In the genomic region with DNA sequence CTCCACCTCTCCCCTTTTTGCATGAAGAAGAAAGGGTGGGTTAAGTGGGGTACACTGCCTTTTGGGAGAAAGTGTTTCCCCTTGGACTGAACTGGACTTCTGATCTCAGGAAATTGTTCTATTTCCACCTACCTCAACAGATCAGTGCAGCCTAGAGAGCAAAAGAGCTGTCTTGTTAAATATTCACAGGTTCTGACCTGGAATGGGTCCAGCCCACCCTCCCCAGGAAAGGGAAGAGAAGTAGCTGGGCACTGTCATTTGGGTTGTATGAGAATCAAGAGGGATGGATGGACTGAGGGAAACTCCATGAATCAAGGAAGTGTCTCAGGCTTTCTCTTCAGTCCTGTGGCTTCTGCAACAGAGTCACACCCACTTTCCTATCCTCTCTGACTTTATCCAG, we compare ENCODE assay signal across 23 mouse cellular contexts. TPM values are rescaled to one million over a fixed set of nuclear protein-coding genes. Genes with fewer than 3 reads are reported as not detected.
"Had no signal": no experiment of that assay in that cellular context is flagged by ENCODE, and none has a peak within 500 bp of the region (broad histone marks: within the 10 kb centered on the region; RNA-seq: fewer than 3 reads in every experiment).

No protein-coding gene starts in this region.

- H3K4me3 ChIP-seq: layer of hippocampus, adult 2 months; limb, embryonic 10.5 days; limb, embryonic 13.5 days; midbrain, embryonic 12.5 days; myocyte; neural tube, embryonic 13.5 days; stomach, embryonic 15.5 days had no signal

- H3K4me1 ChIP-seq: limb, embryonic 10.5 days; limb, embryonic 13.5 days; midbrain, embryonic 12.5 days; neural tube, embryonic 13.5 days; stomach, embryonic 15.5 days had no signal

- H3K36me3 ChIP-seq: limb, embryonic 10.5 days; limb, embryonic 13.5 days; midbrain, embryonic 12.5 days; neural tube, embryonic 13.5 days; stomach, embryonic 15.5 days had no signal

- H3K27ac ChIP-seq: hindbrain, postnatal 0 days; layer of hippocampus, adult 2 months; limb, embryonic 10.5 days; limb, embryonic 13.5 days; liver, embryonic 14.5 days; macrophage; midbrain, embryonic 12.5 days; neural tube, embryonic 13.5 days; stomach, embryonic 15.5 days had no signal

- H3K4me2 ChIP-seq: limb, embryonic 13.5 days; lung, embryonic 14.5 days; midbrain, embryonic 12.5 days; neural tube, embryonic 13.5 days; stomach, embryonic 15.5 days had no signal

- DNase-seq: layer of hippocampus, adult 9-11 months; liver; liver, postnatal 0 days; lung, embryonic 14.5 days; right cerebral cortex, postnatal 14 days; spleen, adult 18-20 months; thymus, postnatal 25 days had no signal

- H3K27me3 ChIP-seq: limb, embryonic 13.5 days; midbrain, embryonic 12.5 days; neural tube, embryonic 13.5 days; stomach, embryonic 15.5 days had no signal

- ATAC-seq: hindbrain, postnatal 0 days; inflammation-experienced regulatory T-cells, adult 6 months; intestine, embryonic 16.5 days; liver, postnatal 0 days; lung, postnatal 0 days; midbrain, embryonic 16.5 days had no signal

- H3K9ac ChIP-seq: limb, embryonic 13.5 days; liver, embryonic 14.5 days; liver, postnatal 0 days; lung, embryonic 14.5 days; midbrain, embryonic 12.5 days; neural tube, embryonic 13.5 days; stomach, embryonic 15.5 days had no signal

- H3K9me3 ChIP-seq: limb, embryonic 10.5 days; limb, embryonic 13.5 days; midbrain, embryonic 12.5 days; neural tube, embryonic 13.5 days; stomach, embryonic 15.5 days had no signal

RNA-seq across cellular contexts. Expression of a gene that starts 1.3 kb away (rescaled TPM):
- polyA plus RNA-seq: hindbrain, postnatal 0 days; inflammation-experienced regulatory T-cells, adult 6 months; limb, embryonic 10.5 days; limb, embryonic 13.5 days; lung, embryonic 14.5 days; lung, postnatal 0 days; macrophage; midbrain, embryonic 12.5 days; midbrain, embryonic 16.5 days; neural tube, embryonic 13.5 days; stomach, embryonic 15.5 days had no signal

RNA-seq across cellular contexts. Expression of a gene that starts 15.2 kb away (rescaled TPM):
- polyA plus RNA-seq: hindbrain, postnatal 0 days; inflammation-experienced regulatory T-cells, adult 6 months; intestine, embryonic 16.5 days; large intestine, adult 2 months; limb, embryonic 10.5 days; limb, embryonic 13.5 days; liver, postnatal 0 days; lung, embryonic 14.5 days; lung, postnatal 0 days; macrophage; midbrain, embryonic 12.5 days; midbrain, embryonic 16.5 days; myocyte; neural tube, embryonic 13.5 days; stomach, embryonic 15.5 days; thymus, postnatal 0 days had no signal

RNA-seq across cellular contexts. Expression of a gene that starts 23.7 kb away (rescaled TPM):
- polyA plus RNA-seq: hindbrain, postnatal 0 days; inflammation-experienced regulatory T-cells, adult 6 months; limb, embryonic 10.5 days; limb, embryonic 13.5 days; lung, embryonic 14.5 days; lung, postnatal 0 days; macrophage; midbrain, embryonic 12.5 days; midbrain, embryonic 16.5 days; myocyte; neural tube, embryonic 13.5 days; thymus, postnatal 0 days had no signal

RNA-seq across cellular contexts. Expression of a gene that starts 33.4 kb away (rescaled TPM):
- polyA plus RNA-seq: hindbrain, postnatal 0 days; inflammation-experienced regulatory T-cells, adult 6 months; limb, embryonic 10.5 days; limb, embryonic 13.5 days; liver, embryonic 14.5 days; lung, embryonic 14.5 days; lung, postnatal 0 days; macrophage; midbrain, embryonic 12.5 days; midbrain, embryonic 16.5 days; myocyte; neural tube, embryonic 13.5 days had no signal
